ENCODE assay signal across 8 mouse cellular contexts in genomic region chr10:93309934-93310621, GRCm38 (mm10). TPM values are rescaled to one million over a fixed set of nuclear protein-coding genes. Genes with fewer than 3 reads are reported as not detected.
DNase-seq lines count a peak whose midpoint lies in the region; ATAC-seq and TF ChIP-seq lines count a peak whose summit lies in the region.

No protein-coding gene starts in this region.

- WGBS in forebrain, embryonic 11.5 days = under 1% methylated on average over 42 of the region's 43 CpGs
- WGBS in hindbrain, embryonic 13.5 days = under 1% methylated on average over 43 of the region's 43 CpGs
- under 1% methylated on average over 43 of the region's 43 CpGs for WGBS in liver, postnatal 0 days (ENCODE audit: insufficient replicate concordance)
- under 1% methylated on average over 43 of the region's 43 CpGs for WGBS in neural tube, embryonic 14.5 days

- TF ChIP-seq EP300 in liver, postnatal 0 days (IDR thresholded peaks at IDR 0.05; ENCODE audit: low read depth) = no peak

- no peak for DNase-seq in cerebellum, adult 9-10 months
- DNase-seq in NIH3T3 (ENCODE audit: low read depth) = peak; percentile 52
- DNase-seq in forebrain, embryonic 11.5 days (ENCODE audit: low spot score) = peak; percentile 80
- DNase-seq in liver, postnatal 0 days = peak; percentile 36
- DNase-seq in urinary bladder, postnatal 36 days (ENCODE audit: low spot score in 2 of 2) = peak; percentile 21 to 36

- 0 out of 2 replicates have a peak, but pooled peaks have one; percentile 41 for ATAC-seq in cerebellum, adult (ENCODE audit: insufficient number of reproducible peaks, low FRiP score, low TSS enrichment)
- ATAC-seq in forebrain, embryonic 11.5 days (replicated peaks; ENCODE audit: low FRiP score) = peak; percentile 65
- ATAC-seq in hindbrain, embryonic 13.5 days (ENCODE audit: low FRiP score) = peak; percentile 50; the same call in 1 of the 2 replicates
- peak; percentile 16 for ATAC-seq in liver, postnatal 0 days
- ATAC-seq in neural tube, embryonic 14.5 days (ENCODE audit: low read depth) = peak; percentile 34; the same call in 1 of the 2 replicates

- no peak for TF ChIP-seq CTCF in liver, postnatal 0 days (IDR thresholded peaks at IDR 0.05; ENCODE audit: low read depth)

- H3K27ac ChIP-seq in forebrain, embryonic 11.5 days (ENCODE audit: low read depth, low read length) = peak overlapping the region; percentile 55
- peak overlapping the region; percentile 79 for H3K27ac ChIP-seq in hindbrain, embryonic 13.5 days
- H3K27ac ChIP-seq in liver, postnatal 0 days (ENCODE audit: low read depth) = peak overlapping the region; percentile 84
- H3K27ac ChIP-seq in neural tube, embryonic 14.5 days (ENCODE audit: low read depth, low read length) = peak overlapping the region; percentile 75

- no peaks in the 10 kb centered on the region for H3K36me3 ChIP-seq in forebrain, embryonic 11.5 days (ENCODE audit: control insufficient read depth, insufficient read depth, low read length)
- no peaks in the 10 kb centered on the region for H3K36me3 ChIP-seq in hindbrain, embryonic 13.5 days
- H3K36me3 ChIP-seq in liver, postnatal 0 days (replicated peaks; ENCODE audit: insufficient read depth, low read length) = no peaks in the 10 kb centered on the region
- no peaks in the 10 kb centered on the region for H3K36me3 ChIP-seq in neural tube, embryonic 14.5 days (ENCODE audit: control insufficient read depth, insufficient read depth, low read length)

- H3K4me2 ChIP-seq in forebrain, embryonic 11.5 days (ENCODE audit: low read depth, low read length, severe bottlenecking) = peak overlapping the region; percentile 97
- H3K4me2 ChIP-seq in hindbrain, embryonic 13.5 days = peak overlapping the region; percentile 99
- peak overlapping the region; percentile 86 for H3K4me2 ChIP-seq in liver, postnatal 0 days (ENCODE audit: low read depth, low read length)
- peak overlapping the region; percentile 86 for H3K4me2 ChIP-seq in neural tube, embryonic 14.5 days (ENCODE audit: low read depth, low read length)

- H3K4me3 ChIP-seq in forebrain, embryonic 11.5 days (ENCODE audit: low read depth, low read length) = peak overlapping the region; percentile 58
- peak overlapping the region; percentile 59 for H3K4me3 ChIP-seq in hindbrain, embryonic 13.5 days
- H3K4me3 ChIP-seq in liver, postnatal 0 days (ENCODE audit: low read depth, low read length) = peak overlapping the region; percentile 68
- H3K4me3 ChIP-seq in neural tube, embryonic 14.5 days (ENCODE audit: low read depth, low read length) = peak overlapping the region; percentile 40

- peak overlapping the region; percentile 73 for H3K9ac ChIP-seq in forebrain, embryonic 11.5 days (ENCODE audit: low read length)
- H3K9ac ChIP-seq in hindbrain, embryonic 13.5 days = peak overlapping the region; percentile 81
- peak overlapping the region; percentile 70 for H3K9ac ChIP-seq in liver, postnatal 0 days (replicated peaks)
- peak overlapping the region; percentile 63 for H3K9ac ChIP-seq in neural tube, embryonic 14.5 days (replicated peaks; ENCODE audit: low read depth, low read length)

- peaks cover 2% of the 10 kb centered on the region; the same call in 1 of the 2 replicates for H3K4me1 ChIP-seq in forebrain, embryonic 11.5 days (replicated peaks; ENCODE audit: control insufficient read depth, insufficient read depth, low read length)
- peaks cover 23% of the 10 kb centered on the region for H3K4me1 ChIP-seq in hindbrain, embryonic 13.5 days (replicated peaks)
- 0 out of 2 replicates have a peak, but pooled peaks cover 2% of the 10 kb centered on the region for H3K4me1 ChIP-seq in liver, postnatal 0 days (ENCODE audit: insufficient read depth)
- H3K4me1 ChIP-seq in neural tube, embryonic 14.5 days (ENCODE audit: control insufficient read depth, insufficient read depth, low read length) = 0 out of 2 replicates have a peak, but pooled peaks cover 9% of the 10 kb centered on the region

- peaks cover 2% of the 10 kb centered on the region; the same call in 1 of the 2 replicates for H3K27me3 ChIP-seq in forebrain, embryonic 11.5 days (ENCODE audit: control insufficient read depth, insufficient read depth, low read length)
- H3K27me3 ChIP-seq in hindbrain, embryonic 13.5 days = peaks cover 25% of the 10 kb centered on the region
- H3K27me3 ChIP-seq in liver, postnatal 0 days (ENCODE audit: insufficient read depth, low read length) = peaks cover 28% of the 10 kb centered on the region
- H3K27me3 ChIP-seq in neural tube, embryonic 14.5 days (ENCODE audit: control insufficient read depth, insufficient read depth, low read length) = no peaks in the 10 kb centered on the region

- H3K9me3 ChIP-seq in forebrain, embryonic 11.5 days (ENCODE audit: control insufficient read depth, low read length) = no peaks in the 10 kb centered on the region
- no peaks in the 10 kb centered on the region for H3K9me3 ChIP-seq in hindbrain, embryonic 13.5 days
- H3K9me3 ChIP-seq in liver, postnatal 0 days (ENCODE audit: low read length) = no peaks in the 10 kb centered on the region
- no peaks in the 10 kb centered on the region for H3K9me3 ChIP-seq in neural tube, embryonic 14.5 days (ENCODE audit: control insufficient read depth, low read length)

RNA-seq across cellular contexts. Expression of gene Elk3, which starts 0.9 kb away (rescaled TPM):
- polyA plus RNA-seq in forebrain, embryonic 11.5 days (2014; fragmentation: Nextera tagmentation; extraction: Ambion mirVana) = 13.8 and 16.5 TPM in 2 replicates
- polyA plus RNA-seq in hindbrain, embryonic 13.5 days (2015; fragmentation: Nextera tagmentation; extraction: Ambion mirVana) = 10.4 and 13.0 TPM in 2 replicates
- polyA plus RNA-seq in liver, postnatal 0 days (2015; fragmentation: Nextera tagmentation; extraction: Ambion mirVana) = 6.2 and 7.9 TPM in 2 replicates
- polyA plus RNA-seq in neural tube, embryonic 14.5 days (2014; fragmentation: Nextera tagmentation; extraction: Ambion mirVana) = 5.7 and 10.8 TPM in 2 replicates
